Mouse (Mus musculus) B cell, adult 2 months (primary cell): Measurements from ENCODE around the gene Zfp462.

ENCODE experiments used
- DNase-seq, 2 experiments: peaks; one replicate each; pipeline ENCODE4 v3.0.0; 2022

Zfp462 gene

GRCm38 (mm10) chr4:55124126-55124525 lies 179.3 kb downstream of the Zfp462 start:
- no peak for DNase-seq

- no peak for DNase-seq
Measured at GRCm38 (mm10) chr4:55125048-55125737, 180.3 kb downstream of the Zfp462 start.

- no peak for DNase-seq
Measured at GRCm38 (mm10) chr4:55125738-55126054, 180.8 kb downstream of the Zfp462 start.

GRCm38 (mm10) chr4:55127228-55127901 lies 182.5 kb downstream of the Zfp462 start:
- no peak for DNase-seq

DNA sequence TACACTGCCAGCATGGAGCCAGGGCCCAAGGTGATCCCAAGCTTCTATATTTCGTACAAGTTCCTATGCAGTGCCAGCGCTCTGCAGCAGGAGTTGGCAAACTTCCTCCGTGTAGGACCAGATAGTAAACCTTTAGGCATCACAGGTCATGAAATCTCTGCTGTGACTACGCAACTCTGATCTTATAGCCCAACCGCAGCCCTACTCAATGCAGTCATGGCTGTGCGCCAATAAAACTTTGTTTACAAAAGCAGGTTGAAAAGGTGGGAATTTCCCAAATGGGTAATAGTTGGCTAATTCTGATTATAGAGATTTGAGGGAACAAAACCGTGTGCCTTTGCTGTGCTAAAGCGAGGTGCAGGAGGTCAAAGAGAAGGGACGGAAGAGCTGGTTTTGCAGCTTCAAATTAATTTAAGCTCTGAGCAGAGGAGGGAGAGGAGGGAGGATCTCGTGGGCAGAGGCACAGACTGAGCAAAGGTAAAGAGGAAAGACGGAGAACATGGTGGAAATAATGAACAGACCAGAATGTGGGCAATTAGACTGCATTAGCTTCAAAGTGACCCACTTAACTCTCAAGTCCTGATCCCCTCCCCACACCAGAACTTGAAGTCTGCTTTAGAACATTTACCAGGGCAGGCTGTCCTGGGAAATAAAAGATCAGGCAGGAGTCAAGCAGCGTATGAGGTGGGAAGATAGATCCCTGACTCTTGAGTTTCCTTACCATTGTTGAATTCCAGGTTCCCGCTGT lies 183.4 kb downstream of the Zfp462 start:
- DNase-seq: no peak
